Mouse (Mus musculus): ENCODE measurements at regions not wholly inside any gene's neighbourhood (a gene's known extent, or its start where the extent isn't known, plus 50 kb on each side); places are given as distances from the start of the nearest gene placed in this dataset.
A peak's percentile ranks its signal among the peaks of the same experiment; 100 is the strongest.

- Histone ChIP-seq H3K4me3 (ENCODE audit: low read depth, low read length) (no peak overlapping the region), H3K9me3 (ENCODE audit: control insufficient read depth, low read length) (no peaks in the 10 kb centered on the region), H3K4me2 (replicated peaks; ENCODE audit: low read depth, low read length) (no peak overlapping the region), H3K4me1 (replicated peaks; ENCODE audit: control insufficient read depth, insufficient read depth, low read length) (no peaks in the 10 kb centered on the region), H3K9ac (ENCODE audit: low read depth, low read length) (no peak overlapping the region), H3K27ac (ENCODE audit: low read depth, low read length) (no peak overlapping the region), H3K36me3 (ENCODE audit: control insufficient read depth, insufficient read depth, low read length) (no peaks in the 10 kb centered on the region), H3K27me3 (ENCODE audit: control insufficient read depth, insufficient read depth, low read length) (no peaks in the 10 kb centered on the region)
- WGBS = 66% methylated on average over 7 of the region's 7 CpGs
- DNase-seq (ENCODE audit: low spot score) = peak; percentile 6
- peak; percentile 59 for ATAC-seq (ENCODE audit: low FRiP score)
These were observed 439.8 kb upstream of the Fam84a start for GRCm38 (mm10) chr12:14591631-14592030.

GRCm38 (mm10) chr12:14574258-14574657 lies 422.4 kb upstream of the Fam84a start:
- H3K4me1 ChIP-seq (replicated peaks; ENCODE audit: control insufficient read depth, insufficient read depth, low read length) = no peaks in the 10 kb centered on the region
- no peak overlapping the region for H3K9ac ChIP-seq (ENCODE audit: low read depth, low read length)
- no peak overlapping the region for H3K4me2 ChIP-seq (replicated peaks; ENCODE audit: low read depth, low read length)
- H3K36me3 ChIP-seq (ENCODE audit: control insufficient read depth, insufficient read depth, low read length) = no peaks in the 10 kb centered on the region
- WGBS = 74% methylated on average over 2 of the region's 2 CpGs
- no peak overlapping the region for H3K27ac ChIP-seq (ENCODE audit: low read depth, low read length)
- H3K9me3 ChIP-seq (ENCODE audit: control insufficient read depth, low read length) = no peaks in the 10 kb centered on the region
- H3K27me3 ChIP-seq (ENCODE audit: control insufficient read depth, insufficient read depth, low read length) = no peaks in the 10 kb centered on the region
- no peak for DNase-seq (ENCODE audit: low spot score)
- H3K4me3 ChIP-seq (ENCODE audit: low read depth, low read length) = no peak overlapping the region
- ATAC-seq (ENCODE audit: low FRiP score) = no peak

GRCm38 (mm10) chr12:14564951-14565350 lies 413.1 kb upstream of the Fam84a start:
- no peak for DNase-seq (ENCODE audit: low spot score)
- ATAC-seq (ENCODE audit: low FRiP score) = no peak
- Histone ChIP-seq H3K27me3 (ENCODE audit: control insufficient read depth, insufficient read depth, low read length) (no peaks in the 10 kb centered on the region), H3K9ac (ENCODE audit: low read depth, low read length) (no peak overlapping the region), H3K4me3 (ENCODE audit: low read depth, low read length) (no peak overlapping the region), H3K4me2 (replicated peaks; ENCODE audit: low read depth, low read length) (no peak overlapping the region), H3K27ac (ENCODE audit: low read depth, low read length) (no peak overlapping the region), H3K36me3 (ENCODE audit: control insufficient read depth, insufficient read depth, low read length) (no peaks in the 10 kb centered on the region), H3K9me3 (ENCODE audit: control insufficient read depth, low read length) (no peaks in the 10 kb centered on the region), H3K4me1 (replicated peaks; ENCODE audit: control insufficient read depth, insufficient read depth, low read length) (no peaks in the 10 kb centered on the region)
- WGBS = 82% methylated on average over 3 of the region's 3 CpGs

DNA sequence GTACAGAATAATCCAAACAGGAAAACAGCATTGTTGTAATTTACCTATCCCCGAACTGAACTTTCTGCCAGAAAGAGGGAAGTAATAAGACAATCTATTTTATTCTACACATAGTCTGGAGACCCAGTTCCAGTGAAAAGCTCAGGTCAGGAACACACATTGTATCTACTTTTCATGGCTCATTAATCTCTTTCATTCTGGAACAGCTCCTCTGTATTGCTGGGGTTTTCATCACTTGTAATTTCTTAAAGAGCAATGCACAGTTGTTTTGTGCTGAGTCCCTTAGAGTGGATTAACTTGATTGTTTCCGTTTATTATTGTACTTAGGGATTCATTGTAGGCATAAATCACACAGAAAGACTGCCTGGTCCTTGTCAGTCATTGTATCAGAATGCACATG lies 400.3 kb upstream of the Fam84a start:
- no peak overlapping the region for H3K9ac ChIP-seq (ENCODE audit: low read depth, low read length)
- no peaks in the 10 kb centered on the region for H3K27me3 ChIP-seq (ENCODE audit: control insufficient read depth, insufficient read depth, low read length)
- ATAC-seq (ENCODE audit: low FRiP score) (peak; percentile 60), DNase-seq (ENCODE audit: low spot score) (no peak)
- 45% methylated on average over 2 of the region's 2 CpGs for WGBS
- H3K4me1 ChIP-seq (replicated peaks; ENCODE audit: control insufficient read depth, insufficient read depth, low read length) = no peaks in the 10 kb centered on the region
- H3K36me3 ChIP-seq (ENCODE audit: control insufficient read depth, insufficient read depth, low read length) = no peaks in the 10 kb centered on the region
- no peak overlapping the region for H3K4me3 ChIP-seq (ENCODE audit: low read depth, low read length)
- no peak overlapping the region for H3K27ac ChIP-seq (ENCODE audit: low read depth, low read length)
- H3K4me2 ChIP-seq (replicated peaks; ENCODE audit: low read depth, low read length) = no peak overlapping the region
- H3K9me3 ChIP-seq (ENCODE audit: control insufficient read depth, low read length) = no peaks in the 10 kb centered on the region

GRCm38 (mm10) chr12:14549271-14549670 lies 397.4 kb upstream of the Fam84a start:
- H3K4me3 ChIP-seq (ENCODE audit: low read depth, low read length) = no peak overlapping the region
- H3K4me1 ChIP-seq (replicated peaks; ENCODE audit: control insufficient read depth, insufficient read depth, low read length) = no peaks in the 10 kb centered on the region
- 75% methylated on average over 2 of the region's 2 CpGs for WGBS
- ATAC-seq (ENCODE audit: low FRiP score) (no peak), DNase-seq (ENCODE audit: low spot score) (no peak)
- H3K36me3 ChIP-seq (ENCODE audit: control insufficient read depth, insufficient read depth, low read length) = no peaks in the 10 kb centered on the region
- no peaks in the 10 kb centered on the region for H3K27me3 ChIP-seq (ENCODE audit: control insufficient read depth, insufficient read depth, low read length)
- H3K9ac ChIP-seq (ENCODE audit: low read depth, low read length) = no peak overlapping the region
- no peak overlapping the region for H3K4me2 ChIP-seq (replicated peaks; ENCODE audit: low read depth, low read length)
- no peak overlapping the region for H3K27ac ChIP-seq (ENCODE audit: low read depth, low read length)
- H3K9me3 ChIP-seq (ENCODE audit: control insufficient read depth, low read length) = no peaks in the 10 kb centered on the region

DNA sequence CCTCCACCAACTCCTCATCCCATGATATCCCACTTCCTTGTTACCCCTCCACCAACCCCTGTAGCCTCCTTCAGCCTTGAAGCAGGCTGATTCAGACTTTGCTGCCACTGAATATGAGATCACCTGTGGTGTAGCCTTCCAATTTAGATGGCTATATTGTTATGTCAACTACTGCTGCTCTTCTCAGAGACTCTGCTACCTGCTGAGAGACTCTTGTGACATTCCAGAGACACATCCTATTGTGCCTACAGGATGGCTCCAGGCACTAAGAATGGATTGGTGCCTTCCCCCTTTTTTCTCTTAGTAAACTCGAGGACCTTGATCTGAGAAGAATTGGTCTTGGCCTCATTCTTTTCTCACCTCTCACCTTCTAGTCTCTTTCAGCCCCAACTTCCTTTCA lies 369.9 kb upstream of the Fam84a start:
- H3K27me3 ChIP-seq (ENCODE audit: control insufficient read depth, insufficient read depth, low read length) = no peaks in the 10 kb centered on the region
- WGBS = 52% methylated on average over 1 of the region's 1 CpGs

DNA sequence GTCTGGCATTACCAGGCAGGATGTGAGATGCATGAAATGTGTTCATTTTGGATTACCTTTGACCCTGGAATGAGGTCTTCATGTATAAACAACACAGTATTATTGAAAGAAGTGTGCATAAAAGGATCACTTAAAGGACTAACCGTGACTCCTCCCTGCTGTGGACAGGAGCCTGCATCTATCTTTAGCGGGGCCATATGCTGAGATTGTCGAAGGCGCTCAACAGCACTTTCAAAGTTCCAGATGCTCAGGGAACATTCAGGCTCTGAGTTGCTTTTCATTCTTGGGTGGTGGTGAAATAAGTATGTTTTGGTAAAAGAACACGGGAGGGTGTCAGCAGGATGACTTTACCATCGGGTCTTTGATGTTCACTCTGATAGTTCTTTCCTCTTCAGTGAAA lies 363.7 kb upstream of the Fam84a start:
- 81% methylated on average over 6 of the region's 6 CpGs for WGBS
- no peaks in the 10 kb centered on the region for H3K36me3 ChIP-seq (ENCODE audit: control insufficient read depth, insufficient read depth, low read length)
- H3K4me2 ChIP-seq (replicated peaks; ENCODE audit: low read depth, low read length) = no peak overlapping the region
- H3K4me1 ChIP-seq (replicated peaks; ENCODE audit: control insufficient read depth, insufficient read depth, low read length) = no peaks in the 10 kb centered on the region
- no peak overlapping the region for H3K4me3 ChIP-seq (ENCODE audit: low read depth, low read length)
- H3K9me3 ChIP-seq (ENCODE audit: control insufficient read depth, low read length) = no peaks in the 10 kb centered on the region
- H3K9ac ChIP-seq (ENCODE audit: low read depth, low read length) = no peak overlapping the region
- ATAC-seq (ENCODE audit: low FRiP score) = no peak
- no peak overlapping the region for H3K27ac ChIP-seq (ENCODE audit: low read depth, low read length)
- no peaks in the 10 kb centered on the region for H3K27me3 ChIP-seq (ENCODE audit: control insufficient read depth, insufficient read depth, low read length)
- DNase-seq (ENCODE audit: low spot score) = no peak

More for the DNA sequence above, 369.9 kb upstream of the Fam84a start:
- ATAC-seq (ENCODE audit: low FRiP score) (no peak), DNase-seq (ENCODE audit: low spot score) (no peak)
- Histone ChIP-seq H3K9ac (ENCODE audit: low read depth, low read length) (no peak overlapping the region), H3K27ac (ENCODE audit: low read depth, low read length) (no peak overlapping the region), H3K4me2 (replicated peaks; ENCODE audit: low read depth, low read length) (no peak overlapping the region), H3K36me3 (ENCODE audit: control insufficient read depth, insufficient read depth, low read length) (no peaks in the 10 kb centered on the region), H3K4me1 (replicated peaks; ENCODE audit: control insufficient read depth, insufficient read depth, low read length) (no peaks in the 10 kb centered on the region), H3K9me3 (ENCODE audit: control insufficient read depth, low read length) (no peaks in the 10 kb centered on the region), H3K4me3 (ENCODE audit: low read depth, low read length) (no peak overlapping the region)

All from hindbrain, embryonic 11.5 days (tissue).